In the genomic region with DNA sequence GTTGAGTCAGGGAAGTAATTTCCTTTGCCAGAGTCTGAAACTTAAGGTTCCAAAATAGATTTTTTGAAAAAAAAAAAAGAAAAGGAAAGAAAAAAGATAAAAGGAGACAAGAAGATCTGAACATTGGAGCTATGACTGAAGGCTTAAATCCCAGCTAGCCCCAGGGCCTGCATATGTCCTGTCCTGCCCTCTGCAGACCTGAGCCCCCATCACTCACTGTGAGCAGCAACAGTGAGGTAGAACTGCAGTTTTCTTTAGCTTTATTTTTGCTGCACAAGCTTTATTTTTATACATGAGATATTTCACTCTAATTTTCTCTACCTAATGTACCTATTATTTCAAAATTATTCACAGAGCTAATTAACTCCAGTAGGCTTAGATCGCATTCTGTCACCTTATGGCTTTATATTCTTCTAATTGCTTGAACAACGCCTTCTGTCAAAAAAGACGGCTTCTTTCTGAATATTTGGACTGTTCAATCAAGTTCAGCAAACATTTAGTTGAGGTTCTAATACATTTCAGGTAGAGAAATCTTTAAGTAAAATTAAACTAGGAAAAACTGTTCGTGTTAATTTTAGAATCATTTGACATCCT, we compare ENCODE assay signal across 20 mouse cellular contexts.
"Had no signal": no experiment of that assay in that cellular context is flagged by ENCODE, and none has a peak within 500 bp of the region (broad histone marks: within the 10 kb centered on the region; RNA-seq: fewer than 3 reads in every experiment).

No protein-coding gene starts in this region.

- H3K9ac ChIP-seq: lung, embryonic 15.5 days; midbrain, embryonic 12.5 days; neural tube, embryonic 13.5 days; neural tube, embryonic 15.5 days had no signal

- H3K4me3 ChIP-seq: lung, embryonic 15.5 days; midbrain, embryonic 10.5 days; midbrain, embryonic 12.5 days; myocyte; neural tube, embryonic 13.5 days; neural tube, embryonic 15.5 days had no signal

- DNase-seq: lung, adult 2 months; lung, postnatal 14 days; lung, postnatal 36 days; midbrain, embryonic 14.5 days; retina, postnatal 1 day; right cerebral cortex, adult 18-20 months; right cerebral cortex, postnatal 25 days; right cerebral cortex, postnatal 4 days; spleen, adult 18-20 months; thymus, adult 18-20 months; thymus, postnatal 14 days; thymus, postnatal 36 days had no signal

- H3K4me2 ChIP-seq: lung, embryonic 15.5 days; midbrain, embryonic 12.5 days; neural tube, embryonic 13.5 days; neural tube, embryonic 15.5 days had no signal

- H3K36me3 ChIP-seq: lung, embryonic 15.5 days; midbrain, embryonic 10.5 days; midbrain, embryonic 12.5 days; neural tube, embryonic 13.5 days; neural tube, embryonic 15.5 days had no signal

- H3K27me3 ChIP-seq: lung, embryonic 15.5 days; midbrain, embryonic 12.5 days; neural tube, embryonic 13.5 days; neural tube, embryonic 15.5 days had no signal

- H3K27ac ChIP-seq: lung, embryonic 15.5 days; midbrain, embryonic 10.5 days; midbrain, embryonic 12.5 days; neural tube, embryonic 13.5 days; neural tube, embryonic 15.5 days had no signal

- ATAC-seq: lung, postnatal 0 days; midbrain, embryonic 16.5 days had no signal

- H3K9me3 ChIP-seq: lung, embryonic 15.5 days; midbrain, embryonic 10.5 days; midbrain, embryonic 12.5 days; neural tube, embryonic 13.5 days; neural tube, embryonic 15.5 days had no signal

- H3K4me1 ChIP-seq: lung, embryonic 15.5 days; neural tube, embryonic 13.5 days; neural tube, embryonic 15.5 days had no signal
